Mouse (Mus musculus): ENCODE results near the gene Krcc1. TPM values are rescaled to one million over a fixed set of nuclear protein-coding genes. Genes with fewer than 3 reads are reported as not detected.

The Krcc1 gene
- polyA plus RNA-seq, 1 experiment from 2014 or later: 15.7 TPM

GRCm38 (mm10) chr6:71270301-71271056, 998 bp upstream of the Krcc1 start:
- peak; percentile 42 for ATAC-seq (ENCODE audit: low read depth)
- H3K4me3 ChIP-seq (ENCODE audit: low read depth, low read length): peak overlapping the region; percentile 76
- no peaks in the 10 kb centered on the region for H3K27me3 ChIP-seq (ENCODE audit: control insufficient read depth, insufficient read depth, low read length)
- peak overlapping the region; percentile 97 for H3K27ac ChIP-seq (ENCODE audit: low read depth, low read length)
- peaks cover 11% of the 10 kb centered on the region for H3K4me1 ChIP-seq (ENCODE audit: control insufficient read depth, insufficient read depth, low read length)
- WGBS: 24% methylated on average over 13 of the region's 14 CpGs
- no peaks in the 10 kb centered on the region for H3K9me3 ChIP-seq (ENCODE audit: control insufficient read depth, low read length)
- H3K4me2 ChIP-seq (ENCODE audit: low read depth, low read length): peak overlapping the region; percentile 77
- peak overlapping the region; percentile 32 for H3K9ac ChIP-seq (replicated peaks; ENCODE audit: low read depth, low read length)
- no peaks in the 10 kb centered on the region for H3K36me3 ChIP-seq (ENCODE audit: control insufficient read depth, insufficient read depth, low read length)

DNA sequence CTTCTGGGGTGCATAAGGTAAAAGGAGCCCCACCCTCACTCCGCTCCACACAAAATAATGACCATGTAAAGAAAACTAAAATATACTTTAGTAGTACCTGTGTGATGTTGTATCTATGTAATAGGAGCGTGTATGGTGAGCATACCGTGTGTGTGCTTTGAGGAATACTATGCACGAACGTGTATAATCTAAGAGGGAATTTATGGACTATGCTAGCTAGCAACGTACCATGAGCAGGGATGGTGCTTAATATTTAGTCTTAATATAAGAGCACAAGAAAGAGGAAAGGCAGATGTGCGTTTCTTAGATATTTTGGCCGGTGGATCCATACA, 454 bp upstream of the Krcc1 start:
- ATAC-seq (ENCODE audit: low read depth): peak; percentile 62
- no peaks in the 10 kb centered on the region for H3K9me3 ChIP-seq (ENCODE audit: control insufficient read depth, low read length)
- H3K9ac ChIP-seq (replicated peaks; ENCODE audit: low read depth, low read length): peak overlapping the region; percentile 34; the same call in 1 of the 2 replicates
- H3K27me3 ChIP-seq (ENCODE audit: control insufficient read depth, insufficient read depth, low read length): no peaks in the 10 kb centered on the region
- H3K4me1 ChIP-seq (ENCODE audit: control insufficient read depth, insufficient read depth, low read length): peaks cover 11% of the 10 kb centered on the region
- peak overlapping the region; percentile 97 for H3K27ac ChIP-seq (ENCODE audit: low read depth, low read length)
- no peaks in the 10 kb centered on the region for H3K36me3 ChIP-seq (ENCODE audit: control insufficient read depth, insufficient read depth, low read length)
- 3% methylated on average over 8 of the region's 8 CpGs for WGBS
- H3K4me2 ChIP-seq (ENCODE audit: low read depth, low read length): peak overlapping the region; percentile 77
- peak overlapping the region; percentile 76 for H3K4me3 ChIP-seq (ENCODE audit: low read depth, low read length)

- Histone ChIP-seq H3K4me1 (ENCODE audit: control insufficient read depth, insufficient read depth, low read length) (peaks cover 11% of the 10 kb centered on the region), H3K4me2 (ENCODE audit: low read depth, low read length) (peak overlapping the region; percentile 77), H3K36me3 (ENCODE audit: control insufficient read depth, insufficient read depth, low read length) (no peaks in the 10 kb centered on the region), H3K27me3 (ENCODE audit: control insufficient read depth, insufficient read depth, low read length) (no peaks in the 10 kb centered on the region), H3K9me3 (ENCODE audit: control insufficient read depth, low read length) (no peaks in the 10 kb centered on the region), H3K4me3 (ENCODE audit: low read depth, low read length) (peak overlapping the region; percentile 76), H3K27ac (ENCODE audit: low read depth, low read length) (peak overlapping the region; percentile 97), H3K9ac (replicated peaks; ENCODE audit: low read depth, low read length) (peak overlapping the region; percentile 97)
- ATAC-seq (ENCODE audit: low read depth): no peak
- WGBS: 1% methylated on average over 11 of the region's 11 CpGs
These were observed 852 bp downstream of the Krcc1 start for GRCm38 (mm10) chr6:71272316-71272741.

DNA sequence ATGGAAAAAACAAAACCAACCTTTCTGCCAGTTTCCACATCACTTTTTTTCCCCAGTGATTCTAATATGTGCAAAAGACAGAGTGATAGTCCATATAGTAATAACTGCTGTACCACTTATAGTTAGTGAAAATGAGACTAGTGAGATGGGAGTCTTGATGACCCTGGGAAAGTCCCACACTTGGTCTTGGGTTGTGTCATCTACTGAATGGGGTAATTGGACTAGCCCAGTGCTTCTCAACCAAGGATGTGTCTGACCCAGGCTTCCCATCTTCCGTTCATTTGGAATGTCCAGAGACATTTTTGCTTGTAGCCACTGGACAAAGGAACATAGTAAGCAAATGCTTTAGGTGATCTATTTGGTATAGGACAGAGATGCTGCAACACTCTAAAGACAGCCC, 2.2 kb downstream of the Krcc1 start:
- WGBS: 85% methylated on average over 1 of the region's 1 CpGs
- Histone ChIP-seq H3K36me3 (ENCODE audit: control insufficient read depth, insufficient read depth, low read length) (no peaks in the 10 kb centered on the region), H3K4me3 (ENCODE audit: low read depth, low read length) (no peak overlapping the region), H3K4me1 (ENCODE audit: control insufficient read depth, insufficient read depth, low read length) (peaks cover 11% of the 10 kb centered on the region), H3K4me2 (ENCODE audit: low read depth, low read length) (no peak overlapping the region), H3K9me3 (ENCODE audit: control insufficient read depth, low read length) (no peaks in the 10 kb centered on the region), H3K27me3 (ENCODE audit: control insufficient read depth, insufficient read depth, low read length) (no peaks in the 10 kb centered on the region), H3K9ac (replicated peaks; ENCODE audit: low read depth, low read length) (no peak overlapping the region), H3K27ac (ENCODE audit: low read depth, low read length) (no peak overlapping the region)
- ATAC-seq (ENCODE audit: low read depth): no peak

GRCm38 (mm10) chr6:71274621-71275020, 3.1 kb downstream of the Krcc1 start:
- Histone ChIP-seq H3K27ac (ENCODE audit: low read depth, low read length) (no peak overlapping the region), H3K4me3 (ENCODE audit: low read depth, low read length) (no peak overlapping the region), H3K4me1 (ENCODE audit: control insufficient read depth, insufficient read depth, low read length) (peaks cover 11% of the 10 kb centered on the region), H3K27me3 (ENCODE audit: control insufficient read depth, insufficient read depth, low read length) (no peaks in the 10 kb centered on the region), H3K36me3 (ENCODE audit: control insufficient read depth, insufficient read depth, low read length) (no peaks in the 10 kb centered on the region), H3K9ac (replicated peaks; ENCODE audit: low read depth, low read length) (no peak overlapping the region), H3K4me2 (ENCODE audit: low read depth, low read length) (no peak overlapping the region), H3K9me3 (ENCODE audit: control insufficient read depth, low read length) (no peaks in the 10 kb centered on the region)
- no peak for ATAC-seq (ENCODE audit: low read depth)
- whole genome bisulfite sequencing: 86% methylated on average over 1 of the region's 1 CpGs

DNA sequence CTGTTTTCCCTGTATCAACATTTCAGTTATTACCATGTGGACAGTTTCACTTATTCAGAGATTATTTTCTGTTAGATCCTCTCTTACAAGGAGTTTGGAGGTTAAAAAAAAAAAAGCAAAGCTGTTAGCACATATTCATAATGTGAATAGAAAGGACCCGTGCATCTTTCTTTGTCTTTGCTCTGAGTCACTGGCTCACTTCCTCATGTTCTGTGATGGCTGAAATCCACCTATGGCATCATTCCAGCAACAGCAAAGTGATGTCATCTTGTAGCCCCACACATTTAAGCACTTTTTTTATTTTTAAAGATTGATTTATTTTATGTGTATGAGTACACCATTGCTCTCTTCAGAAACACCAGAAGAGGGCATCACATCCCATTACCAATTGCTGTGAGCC, 7.9 kb downstream of the Krcc1 start:
- no peak for ATAC-seq (ENCODE audit: low read depth)
- H3K4me3 ChIP-seq (ENCODE audit: low read depth, low read length): no peak overlapping the region
- no peaks in the 10 kb centered on the region; the same call in 1 of the 2 replicates for H3K36me3 ChIP-seq (ENCODE audit: control insufficient read depth, insufficient read depth, low read length)
- H3K27me3 ChIP-seq (ENCODE audit: control insufficient read depth, insufficient read depth, low read length): no peaks in the 10 kb centered on the region
- no peak overlapping the region for H3K4me2 ChIP-seq (ENCODE audit: low read depth, low read length)
- no peak overlapping the region for H3K27ac ChIP-seq (ENCODE audit: low read depth, low read length)
- 81% methylated on average over 1 of the region's 1 CpGs for WGBS
- H3K9ac ChIP-seq (replicated peaks; ENCODE audit: low read depth, low read length): no peak overlapping the region
- H3K9me3 ChIP-seq (ENCODE audit: control insufficient read depth, low read length): no peaks in the 10 kb centered on the region
- H3K4me1 ChIP-seq (ENCODE audit: control insufficient read depth, insufficient read depth, low read length): no peaks in the 10 kb centered on the region

DNA sequence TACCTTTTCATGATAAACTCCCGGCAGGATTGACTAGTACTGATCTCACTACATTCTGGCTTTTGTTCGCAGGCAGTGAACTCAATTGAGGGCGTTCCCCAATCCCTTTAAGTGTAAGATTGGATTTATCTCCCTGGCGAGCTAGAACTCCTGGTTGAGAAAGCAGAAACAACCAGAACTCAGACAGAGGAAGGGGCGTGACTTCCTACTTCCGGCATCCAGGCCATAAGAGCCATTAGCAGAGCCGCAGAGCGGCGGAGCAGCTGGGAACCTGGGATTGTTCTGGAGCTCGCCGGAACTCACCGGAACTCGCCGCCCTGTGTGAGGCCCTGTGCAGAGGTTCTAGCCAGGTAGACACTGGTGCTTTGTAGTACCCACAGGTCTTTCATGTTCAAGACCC, 22.0 kb downstream of the Krcc1 start:
- ATAC-seq (ENCODE audit: low read depth): no peak
- WGBS: 85% methylated on average over 14 of the region's 14 CpGs
- Histone ChIP-seq H3K9ac (replicated peaks; ENCODE audit: low read depth, low read length) (no peak overlapping the region), H3K9me3 (ENCODE audit: control insufficient read depth, low read length) (no peaks in the 10 kb centered on the region), H3K4me2 (ENCODE audit: low read depth, low read length) (no peak overlapping the region), H3K4me1 (ENCODE audit: control insufficient read depth, insufficient read depth, low read length) (no peaks in the 10 kb centered on the region), H3K27me3 (ENCODE audit: control insufficient read depth, insufficient read depth, low read length) (no peaks in the 10 kb centered on the region), H3K4me3 (ENCODE audit: low read depth, low read length) (no peak overlapping the region), H3K27ac (ENCODE audit: low read depth, low read length) (no peak overlapping the region), H3K36me3 (ENCODE audit: control insufficient read depth, insufficient read depth, low read length) (no peaks in the 10 kb centered on the region)

GRCm38 (mm10) chr6:71295303-71295702, 23.8 kb downstream of the Krcc1 start:
- Histone ChIP-seq H3K36me3 (ENCODE audit: control insufficient read depth, insufficient read depth, low read length) (no peaks in the 10 kb centered on the region), H3K9me3 (ENCODE audit: control insufficient read depth, low read length) (no peaks in the 10 kb centered on the region), H3K4me1 (ENCODE audit: control insufficient read depth, insufficient read depth, low read length) (no peaks in the 10 kb centered on the region), H3K9ac (replicated peaks; ENCODE audit: low read depth, low read length) (no peak overlapping the region), H3K4me2 (ENCODE audit: low read depth, low read length) (no peak overlapping the region), H3K27ac (ENCODE audit: low read depth, low read length) (no peak overlapping the region), H3K4me3 (ENCODE audit: low read depth, low read length) (no peak overlapping the region), H3K27me3 (ENCODE audit: control insufficient read depth, insufficient read depth, low read length) (no peaks in the 10 kb centered on the region)
- 84% methylated on average over 6 of the region's 6 CpGs for WGBS
- ATAC-seq (ENCODE audit: low read depth): no peak

DNA sequence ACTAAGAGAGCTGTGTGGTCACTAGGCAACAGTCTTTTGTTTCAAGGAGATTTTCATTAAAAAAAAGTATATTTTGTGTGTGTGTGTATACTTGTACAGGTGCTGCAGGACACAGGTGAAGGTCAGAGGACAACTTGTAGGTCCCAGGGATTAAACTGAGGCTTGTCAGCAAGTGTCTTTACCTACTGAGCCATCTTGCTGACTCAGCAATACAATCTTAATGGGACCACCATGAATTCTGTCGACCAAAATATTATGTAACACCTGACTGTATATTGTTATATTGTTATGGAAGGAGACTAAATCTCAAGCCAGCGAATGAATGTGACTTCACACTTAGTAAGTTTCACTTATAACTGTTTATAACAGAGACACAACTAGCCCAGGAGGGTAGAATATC, 26.6 kb downstream of the Krcc1 start:
- Histone ChIP-seq H3K4me1 (ENCODE audit: control insufficient read depth, insufficient read depth, low read length) (no peaks in the 10 kb centered on the region), H3K9ac (replicated peaks; ENCODE audit: low read depth, low read length) (no peak overlapping the region), H3K4me3 (ENCODE audit: low read depth, low read length) (no peak overlapping the region), H3K4me2 (ENCODE audit: low read depth, low read length) (no peak overlapping the region), H3K36me3 (ENCODE audit: control insufficient read depth, insufficient read depth, low read length) (no peaks in the 10 kb centered on the region), H3K9me3 (ENCODE audit: control insufficient read depth, low read length) (no peaks in the 10 kb centered on the region), H3K27me3 (ENCODE audit: control insufficient read depth, insufficient read depth, low read length) (no peaks in the 10 kb centered on the region), H3K27ac (ENCODE audit: low read depth, low read length) (no peak overlapping the region)
- ATAC-seq (ENCODE audit: low read depth): no peak
- WGBS: 62% methylated on average over 2 of the region's 2 CpGs

All from neural tube, embryonic 14.5 days (tissue).